Mouse (Mus musculus) erythroblast, adult 5-6 weeks (primary cell): ENCODE results near the gene Cyren. TPM values are rescaled to one million over a fixed set of nuclear protein-coding genes. Genes with fewer than 3 reads are reported as not detected.

Experiments used
- ATAC-seq: replicated peaks from 2 replicates; pipeline ENCODE4 v1.8.0; 2016; ENCODE audit warnings: moderate number of reproducible peaks, mild to moderate bottlenecking, moderate TSS enrichment, inconsistent platforms; ENCODE audit not compliant: poor library complexity, low FRiP score, severe bottlenecking
- total RNA-seq, 2 experiments: library from RNA; stranded (forward) in 1 of 2; stranded (reverse) in 1 of 2; fragments of 150-400 nt in 1 of 2; fragments of 200-764, 138-1000 nt in 1 of 2; gene quantifications; 2 replicates each; pipeline versions ENCODE4 v1.2.3 to v1.2.4; 2015 to 2017; ENCODE audit warnings: low replicate concordance in 2 of 2

The Cyren gene
- total RNA-seq, 2 experiments from 2014 or later, result 5.8 to 8.1 TPM

DNA sequence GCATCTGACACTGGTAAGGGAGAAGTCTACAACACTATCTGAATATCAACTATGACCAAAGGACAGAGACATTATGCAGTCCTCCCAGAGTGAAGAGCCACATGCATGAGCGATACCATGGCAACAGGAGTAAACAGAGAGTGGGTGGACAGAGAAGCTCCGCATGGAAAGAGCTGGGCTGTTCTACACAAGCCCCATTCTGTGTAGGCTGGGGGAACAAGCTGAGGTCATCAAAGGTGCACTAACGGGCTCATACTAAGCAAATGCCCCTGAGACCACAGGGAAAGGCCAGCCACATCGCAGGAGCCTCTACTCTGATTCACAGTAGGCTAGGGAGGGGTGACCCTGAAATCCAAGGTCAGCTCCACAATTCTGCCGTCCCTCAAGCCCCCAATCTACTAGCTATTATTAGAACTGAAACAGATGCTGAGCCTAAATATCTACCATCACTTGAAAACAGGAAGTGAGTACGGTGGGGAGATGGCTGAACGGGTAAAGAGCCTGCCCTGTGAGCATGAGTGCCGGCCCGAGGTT is 24.1 kb upstream of the Cyren start:
- ATAC-seq, result no peak

DNA sequence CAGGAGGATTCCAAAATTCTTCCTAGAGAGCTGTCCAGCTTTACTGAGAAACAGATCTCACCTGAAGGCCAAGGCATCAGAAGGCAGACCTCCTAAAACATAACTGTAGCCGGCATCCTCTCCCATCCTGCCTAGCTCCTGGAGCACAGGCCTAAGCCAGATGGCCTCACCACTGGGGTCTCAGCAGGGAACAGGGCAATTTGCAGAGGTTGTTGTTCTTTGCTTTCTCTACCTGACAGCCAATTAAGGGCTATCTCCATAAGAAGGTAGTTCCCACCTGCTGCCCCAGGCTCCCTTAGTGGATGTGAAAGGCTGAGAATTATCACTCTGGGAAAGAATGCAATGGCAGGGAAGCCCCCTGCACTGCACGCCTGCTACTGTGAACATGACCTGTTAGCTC is 23.1 kb upstream of the Cyren start:
- ATAC-seq, result no peak

DNA sequence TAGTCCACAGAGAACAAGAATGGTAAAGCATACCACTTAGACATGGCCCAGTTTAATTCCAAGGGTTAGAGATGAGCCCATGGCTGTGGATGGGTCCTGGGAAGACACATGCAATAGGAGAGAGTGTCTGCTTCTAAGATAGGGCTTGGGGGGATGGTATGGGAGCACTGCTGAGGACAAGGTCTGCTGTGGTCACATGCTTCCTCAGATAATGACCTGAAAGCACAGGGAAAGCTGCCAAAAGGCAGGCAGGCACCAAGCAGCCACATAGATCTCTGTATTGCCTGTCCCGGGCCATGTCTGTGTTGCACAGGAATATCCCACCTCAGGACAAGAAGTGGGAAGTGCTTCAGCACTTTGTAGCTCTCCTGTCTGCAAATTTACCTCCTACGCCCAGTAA is 21.3 kb upstream of the Cyren start:
- no peak for ATAC-seq

DNA sequence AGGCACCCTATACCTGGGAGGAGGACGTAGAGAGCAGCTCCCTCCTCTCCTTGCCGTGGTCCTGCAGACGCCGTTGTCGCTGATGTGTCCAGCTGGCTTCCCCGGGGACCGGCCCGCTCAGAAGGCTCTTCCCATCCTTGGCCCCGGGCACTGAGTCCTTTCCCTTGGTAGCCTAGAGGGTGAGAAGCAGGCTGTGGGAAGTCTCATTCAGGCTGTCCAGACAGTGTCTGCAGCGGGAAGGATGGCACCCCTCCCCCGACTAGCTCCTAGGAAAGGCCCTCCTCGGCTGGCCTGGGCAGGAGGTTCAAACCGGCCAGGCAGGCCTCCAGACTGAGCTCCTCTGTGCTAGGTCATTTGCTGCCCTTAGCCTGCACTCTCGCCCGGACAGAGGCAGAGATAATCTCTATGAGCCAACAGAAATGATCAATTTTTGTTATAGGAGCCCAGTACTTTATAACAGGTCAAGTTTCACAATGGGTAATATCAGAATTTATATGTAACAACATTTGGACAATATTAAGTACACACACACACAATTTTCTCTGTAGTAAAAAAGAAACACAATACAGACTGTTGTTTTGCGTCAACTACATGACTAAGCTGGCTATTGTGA is 18.4 kb upstream of the Cyren start:
- no peak for ATAC-seq

DNA sequence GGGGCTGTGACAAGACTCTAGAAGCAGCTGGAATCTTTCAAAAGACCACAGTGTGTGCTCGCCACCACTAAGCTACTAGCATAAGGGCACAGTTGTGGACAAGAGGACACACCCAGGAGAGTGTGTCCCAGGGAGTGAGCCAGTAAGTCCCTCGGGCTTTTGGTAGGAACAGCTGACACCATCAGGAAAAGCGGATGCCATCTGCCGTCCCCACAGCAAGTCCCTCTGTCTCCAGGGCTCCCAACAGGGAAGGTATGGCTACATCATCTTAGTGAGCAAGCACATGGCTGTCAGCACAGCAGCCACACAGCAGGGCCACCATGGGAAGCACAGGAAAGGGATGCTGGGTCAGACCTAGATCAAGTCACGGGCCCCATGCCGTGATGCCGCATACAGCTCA is 17.7 kb upstream of the Cyren start:
- no peak for ATAC-seq

DNA sequence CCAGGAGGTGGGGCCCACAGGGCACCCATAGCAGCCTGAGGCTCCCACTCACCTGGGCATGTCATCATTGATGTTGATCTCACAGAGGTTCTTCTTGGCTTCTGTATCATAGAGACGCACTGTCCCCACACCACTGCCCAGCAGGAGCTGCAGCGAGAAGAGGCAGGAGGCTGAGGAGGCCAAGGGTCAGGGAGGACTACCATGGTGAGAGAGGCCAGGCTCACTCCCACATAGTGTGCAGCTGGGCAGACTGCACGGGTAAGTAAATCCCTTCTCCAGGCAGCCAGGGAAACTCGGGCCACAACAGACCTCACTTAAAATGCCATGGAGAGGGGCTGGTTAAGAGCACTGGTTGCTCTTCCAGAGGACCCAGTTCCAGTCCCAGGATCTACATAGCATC is 11.3 kb upstream of the Cyren start:
- ATAC-seq, result no peak

DNA sequence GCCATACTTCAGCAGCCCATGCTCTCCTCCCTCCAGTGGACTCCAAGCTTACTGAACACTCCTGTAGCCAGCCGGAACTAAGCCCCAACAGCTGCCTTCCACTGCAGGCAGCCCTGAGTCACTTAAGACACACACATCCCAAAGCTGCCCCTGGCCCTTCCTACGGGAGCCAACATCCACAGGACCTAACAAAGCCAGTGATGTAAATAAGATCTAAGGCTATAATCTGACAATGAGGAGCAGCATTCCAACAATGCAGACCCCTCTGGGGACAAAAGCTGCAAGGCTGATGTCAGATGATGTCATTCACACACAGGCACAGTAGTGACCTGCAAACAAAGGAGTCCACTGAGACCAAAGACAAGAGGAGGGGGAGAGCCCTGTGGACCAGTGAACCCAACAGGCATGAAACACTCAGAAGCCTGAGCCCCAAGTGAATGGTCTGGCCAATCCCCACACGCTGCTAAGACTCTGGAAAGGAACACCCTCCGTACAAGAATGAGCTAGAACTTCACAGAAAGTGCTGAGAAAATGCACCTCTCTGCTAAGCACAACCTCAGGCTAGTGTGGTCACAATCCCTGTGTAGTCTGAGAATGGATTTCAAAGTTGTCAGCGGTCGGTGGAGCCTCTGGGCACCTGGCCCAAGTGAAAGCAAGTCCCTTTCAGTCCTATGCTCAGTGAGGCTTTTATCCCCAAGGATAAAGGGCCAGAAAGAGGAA is 9.4 kb upstream of the Cyren start:
- ATAC-seq, result no peak

DNA sequence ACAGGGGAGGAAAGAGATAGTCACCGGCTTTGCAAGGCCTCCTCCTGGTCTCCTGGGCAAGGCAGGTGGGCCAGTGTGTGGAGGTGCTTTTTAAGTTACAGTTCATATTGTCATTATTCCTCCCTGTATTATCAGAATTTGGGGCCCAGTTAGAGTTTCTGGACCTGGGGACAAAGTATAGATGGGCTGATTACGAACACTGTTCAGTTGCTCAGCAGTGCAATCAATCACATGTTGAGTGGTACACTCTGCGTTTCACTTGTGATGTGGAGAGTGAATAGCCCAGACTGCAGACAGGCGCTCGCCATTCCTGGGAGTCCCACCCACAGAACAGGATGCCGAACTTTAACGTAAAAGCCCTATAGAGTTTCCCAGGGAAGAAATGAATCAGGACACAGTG is 6.9 kb upstream of the Cyren start:
- no peak for ATAC-seq

DNA sequence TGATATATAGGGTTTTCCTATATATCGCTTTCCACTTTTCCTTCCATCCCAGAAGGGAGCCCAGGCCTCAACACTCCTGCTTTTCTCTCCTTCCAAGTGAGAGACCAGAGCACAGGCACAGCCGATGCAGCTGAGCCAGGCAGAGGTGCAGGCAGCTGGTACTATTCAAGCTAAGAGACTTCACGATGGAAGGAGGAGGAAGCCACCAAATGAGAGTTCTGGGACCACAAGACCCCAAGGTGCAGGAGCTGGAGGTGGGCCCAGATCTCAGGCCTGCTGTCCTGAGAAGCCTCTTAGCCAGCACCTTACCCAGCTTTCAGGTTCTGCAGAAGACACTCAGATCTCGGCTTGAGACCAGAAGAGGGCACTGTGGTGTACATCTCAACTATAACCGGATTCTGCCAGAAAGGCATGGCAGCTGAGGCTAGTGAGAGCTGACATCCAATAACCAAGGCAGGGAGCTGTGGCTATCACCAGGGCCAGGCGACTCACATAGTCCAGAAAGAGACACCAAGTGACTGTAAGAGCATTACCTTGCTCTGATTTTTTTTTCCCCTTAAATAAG is 2.1 kb upstream of the Cyren start:
- no peak for ATAC-seq

DNA sequence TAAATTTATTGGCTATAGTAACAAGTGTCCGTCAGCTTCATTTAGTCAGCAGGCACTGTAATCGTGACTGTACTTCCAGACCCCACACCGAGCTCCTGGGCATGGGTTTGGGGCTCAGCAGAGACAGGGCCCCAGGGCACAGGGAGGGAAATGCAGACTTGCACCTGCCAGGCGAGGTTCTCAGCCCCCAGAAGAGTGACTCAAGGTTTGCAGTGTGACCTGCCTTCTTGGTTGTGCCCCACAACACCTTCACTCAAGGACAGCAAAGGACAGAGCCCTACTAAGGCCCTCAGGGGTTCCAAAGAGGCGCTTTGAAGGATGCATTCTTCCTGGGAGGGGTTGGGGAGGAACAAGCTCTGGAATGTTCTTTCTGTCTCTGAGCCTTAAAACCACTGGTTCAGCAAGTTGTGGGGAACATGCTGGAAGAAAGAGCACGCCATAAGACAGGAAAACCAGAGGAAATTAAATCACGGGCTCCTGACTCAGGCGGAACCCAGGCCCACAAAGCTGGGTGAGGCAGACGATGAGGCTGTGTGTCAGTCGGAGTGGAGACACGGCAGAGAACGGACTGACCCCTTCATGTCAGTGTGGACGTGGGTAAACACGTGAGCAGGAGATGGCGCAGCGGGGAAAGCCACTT is 1.4 kb upstream of the Cyren start:
- ATAC-seq, result no peak

DNA sequence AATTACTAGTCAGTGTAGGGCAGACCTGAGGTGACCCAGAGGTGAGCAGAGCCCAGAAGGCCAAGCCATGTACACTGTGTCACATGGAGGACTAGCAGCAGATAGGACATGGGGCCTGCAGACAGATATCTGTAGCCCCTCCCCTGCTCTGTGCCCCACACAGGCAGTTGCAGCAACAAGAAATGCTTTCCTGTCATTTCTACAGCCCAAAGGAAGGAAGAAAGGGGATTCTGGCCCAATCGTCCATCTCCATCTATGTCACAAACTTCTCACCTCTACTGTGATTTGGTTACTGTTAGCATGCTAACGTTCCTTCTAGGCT is 1.1 kb downstream of the Cyren start:
- ATAC-seq, result no peak

DNA sequence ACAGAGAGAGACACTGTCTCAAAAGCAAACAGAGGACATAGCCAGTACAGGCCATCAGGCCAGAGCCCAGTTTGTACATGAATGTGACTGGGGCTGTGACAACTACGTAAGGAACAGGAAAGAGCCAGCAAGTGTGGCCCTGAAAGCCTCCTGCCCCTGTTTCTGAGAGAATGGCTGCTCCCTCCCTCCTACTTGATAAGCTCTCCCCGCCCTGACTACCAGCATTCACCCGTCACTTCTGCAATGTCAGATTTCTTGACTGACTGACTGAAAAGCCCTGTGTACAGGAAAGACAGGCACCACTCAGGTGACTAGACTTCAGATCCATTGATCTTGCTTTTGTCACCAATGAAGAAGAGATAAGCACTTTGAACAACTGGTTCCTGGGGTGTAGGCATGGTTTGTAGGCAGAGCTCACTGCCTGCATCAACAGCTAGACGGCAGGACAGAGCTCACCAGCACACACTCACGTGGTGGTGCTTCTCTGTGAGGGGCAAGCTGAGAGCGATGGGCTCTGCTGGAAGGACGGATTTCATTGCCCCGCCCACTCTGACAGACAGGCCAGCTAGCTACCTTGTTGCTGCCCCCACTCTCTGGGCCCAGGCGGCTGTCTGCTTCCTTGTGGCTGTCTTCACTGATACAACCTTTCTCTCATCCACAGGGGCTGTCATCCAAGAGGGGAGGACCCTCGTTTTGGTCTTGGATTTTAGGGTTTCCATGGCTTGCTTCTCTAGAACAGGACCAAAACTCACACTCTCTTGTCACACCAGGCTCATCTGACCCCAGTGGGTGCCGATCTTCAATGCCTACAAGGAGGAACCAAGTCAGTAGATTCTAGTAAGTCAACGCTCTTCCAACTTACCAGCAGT is 1.7 kb downstream of the Cyren start:
- ATAC-seq, result peak; percentile 45

DNA sequence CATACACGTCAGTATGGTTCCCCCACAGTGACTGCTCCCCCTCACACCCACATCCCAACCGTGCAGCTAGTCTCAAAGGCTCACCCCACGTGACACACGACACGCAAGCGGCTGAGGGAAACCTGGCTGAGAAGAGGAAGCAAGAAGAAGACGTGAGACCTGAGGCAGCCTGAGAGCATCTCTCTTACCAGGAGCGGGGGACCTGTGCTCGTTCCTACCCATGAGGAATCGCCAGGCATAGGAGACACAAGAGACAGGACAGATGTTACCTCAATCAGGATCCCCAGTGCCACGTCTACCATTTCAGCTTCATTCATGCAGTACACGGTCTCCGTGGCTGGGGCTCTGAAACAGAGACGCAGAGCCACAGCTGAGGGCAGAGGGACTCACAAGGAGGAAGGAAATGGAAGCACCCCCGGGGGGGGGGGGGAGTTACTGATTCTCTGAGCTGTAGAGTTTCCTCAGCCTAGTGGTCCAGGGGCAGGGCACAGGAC is 2.5 kb downstream of the Cyren start:
- peak; percentile 30 for ATAC-seq

DNA sequence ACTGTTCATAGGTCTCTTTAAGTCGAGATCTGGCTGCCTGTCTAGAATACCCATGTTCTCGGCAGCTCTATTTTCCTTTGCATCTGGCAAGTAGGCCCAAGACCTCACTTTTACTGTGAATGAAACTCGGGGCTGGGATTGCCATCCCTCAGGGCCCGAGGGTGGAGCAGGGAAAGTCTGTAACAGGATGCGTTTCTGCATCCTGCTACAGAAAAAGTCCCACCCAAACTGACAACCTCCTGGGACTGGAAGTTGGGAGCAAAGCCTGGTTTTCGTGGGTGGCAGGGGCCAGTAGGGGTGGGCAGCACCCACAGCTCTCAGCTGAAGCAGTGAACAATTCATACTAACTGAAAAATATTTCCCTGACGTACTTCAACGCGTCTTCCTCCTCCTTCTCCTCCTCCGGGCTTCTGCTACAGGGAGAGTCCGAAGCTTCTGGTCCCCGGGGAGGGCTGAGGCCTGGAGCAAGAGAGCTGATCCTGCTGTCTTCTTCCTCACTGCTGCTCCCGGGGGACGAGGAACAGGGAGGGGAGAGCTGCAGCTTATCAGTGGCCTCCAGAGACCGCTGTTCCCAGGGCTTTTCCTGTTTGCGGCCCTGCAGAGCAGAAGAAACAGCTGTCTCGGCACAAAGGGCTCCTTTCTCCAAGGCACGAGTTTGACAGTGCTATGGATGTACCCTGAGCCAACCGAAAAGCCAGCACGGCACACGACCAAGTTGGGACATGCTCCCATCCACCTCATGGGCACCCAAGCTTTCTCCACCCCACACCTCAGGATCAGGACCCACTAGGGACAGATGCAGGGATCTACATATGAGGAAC is 3.5 kb downstream of the Cyren start:
- ATAC-seq, result peak; percentile 49

DNA sequence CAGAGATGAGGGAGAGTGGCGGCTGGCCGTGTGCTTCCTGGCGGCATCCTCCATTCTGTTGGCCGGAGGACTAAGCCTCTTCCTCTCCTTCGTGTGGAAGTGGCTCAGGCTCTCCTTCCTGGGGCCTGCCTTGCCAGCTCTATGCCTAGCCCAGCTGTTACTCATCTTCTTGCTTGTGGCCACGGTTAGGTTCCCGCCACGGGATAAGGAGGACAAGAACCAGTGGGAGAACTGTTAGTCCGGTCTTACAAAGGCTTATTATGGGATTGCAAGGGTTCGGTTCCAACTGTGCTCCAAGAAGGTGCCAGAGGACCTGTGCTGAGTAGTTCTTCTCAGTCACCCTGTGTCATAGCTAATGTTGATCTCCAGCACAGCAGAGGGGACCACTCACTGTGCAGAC is 5.0 kb downstream of the Cyren start:
- ATAC-seq, result no peak

DNA sequence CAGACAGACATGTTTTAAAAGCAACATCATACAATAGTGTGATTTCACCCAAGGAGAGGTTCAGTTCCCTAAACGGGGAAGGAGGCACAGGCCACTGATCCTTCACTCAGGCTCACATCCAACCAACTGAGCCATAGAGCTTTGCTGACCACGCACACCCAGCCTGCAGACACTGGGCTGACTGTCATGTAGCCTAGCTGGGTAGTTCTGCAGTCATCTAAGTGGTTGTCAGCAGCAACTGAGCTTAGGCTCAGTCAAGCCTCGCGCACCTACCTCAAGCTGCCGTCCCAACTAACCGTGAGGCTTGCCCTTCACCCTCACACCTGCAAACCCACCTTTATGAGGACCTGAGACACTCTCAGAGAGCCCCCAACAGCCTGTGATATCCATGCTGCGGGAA is 5.9 kb downstream of the Cyren start:
- ATAC-seq, result no peak

DNA sequence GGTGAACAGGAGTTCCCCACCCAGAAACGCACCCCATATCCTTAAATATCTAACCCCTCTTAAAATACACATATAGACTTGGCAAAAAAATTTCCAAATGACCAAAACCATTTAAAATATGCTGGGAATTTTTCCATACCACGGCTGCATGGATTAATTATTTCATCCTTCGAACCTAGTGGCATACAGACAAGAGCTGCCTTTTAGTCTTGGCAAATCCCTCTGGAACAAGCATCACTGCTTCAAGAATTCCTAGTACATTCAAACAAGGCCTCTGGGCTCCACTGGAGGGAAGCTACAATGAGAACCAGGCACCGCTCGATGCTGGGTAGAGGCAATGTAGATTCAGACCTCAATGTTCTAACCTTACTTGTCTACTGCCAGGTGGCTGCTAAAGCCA is 7.1 kb downstream of the Cyren start:
- no peak for ATAC-seq

DNA sequence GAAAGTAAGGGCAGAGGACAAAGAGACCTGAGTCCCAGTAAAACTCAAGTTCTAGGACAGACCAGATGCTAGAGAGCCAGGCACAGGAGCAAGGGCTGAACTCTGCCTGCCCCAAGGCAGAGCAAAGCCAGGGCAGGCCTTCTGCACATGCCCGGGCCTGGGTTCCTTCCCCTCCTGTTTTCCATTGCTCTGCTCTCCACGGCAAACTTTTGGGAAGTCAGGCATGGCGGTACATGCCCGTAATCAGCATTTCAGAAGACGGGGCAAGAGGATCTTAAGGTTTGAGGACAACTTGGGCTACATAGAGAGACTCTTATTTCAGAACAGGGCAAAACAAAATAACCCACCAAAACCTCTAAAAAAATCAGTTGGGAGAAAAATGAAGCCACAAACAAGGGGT is 7.7 kb downstream of the Cyren start:
- no peak for ATAC-seq
